Mouse (Mus musculus): ENCODE measurements around the gene Pnp. TPM values are rescaled to one million over a fixed set of nuclear protein-coding genes. Genes with fewer than 3 reads are reported as not detected.
"Not testable (repeated sequence)": the region's sequence is repeated elsewhere in the genome, so short reads cannot be mapped to it uniquely, and the experiment has no call there.

Gene Pnp
- total and polyA plus RNA-seq, 3 experiments = 14.4 to 18.1 (median 17.2) TPM

DNA sequence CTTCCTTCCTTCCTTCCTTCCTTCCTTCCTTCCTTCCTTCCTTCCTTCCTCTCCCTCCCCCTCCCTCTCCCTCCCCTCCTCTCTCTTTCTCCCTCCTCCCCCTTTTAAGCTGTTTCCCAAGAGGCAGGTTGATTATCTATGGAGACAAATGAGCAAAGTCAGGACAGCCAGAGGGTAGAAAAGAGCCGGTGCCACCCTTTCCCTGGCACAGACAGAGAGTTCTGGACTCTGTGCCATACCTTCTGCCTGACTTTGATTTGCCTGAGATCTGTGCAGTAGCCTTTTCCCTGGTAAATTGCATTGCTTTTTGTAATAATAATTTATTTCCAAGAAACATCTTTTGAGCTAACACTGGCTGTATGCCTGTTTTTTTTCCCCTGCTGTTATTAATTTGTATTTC lies 38.2 kb downstream of the Pnp start:
- Histone ChIP-seq H3K27me3 (ENCODE audit: control insufficient read depth, insufficient read depth, low read length) (no peaks in the 10 kb centered on the region), H3K79me2 (replicated peaks; ENCODE audit: control insufficient read depth, insufficient read depth, low read length) (no peaks in the 10 kb centered on the region), H3K9ac (ENCODE audit: low read depth, low read length) (no peak overlapping the region), H3K36me3 (ENCODE audit: control insufficient read depth, insufficient read depth, low read length) (no peaks in the 10 kb centered on the region), H3K4me3 (no peak overlapping the region), H3K27ac (peak overlapping the region; percentile 66), H3K4me1 (ENCODE audit: control insufficient read depth, insufficient read depth, low read length) (peaks cover 5% of the 10 kb centered on the region)
- TF ChIP-seq CTCF (IDR thresholded peaks at IDR 0.05) = no peak
- no peak for TF ChIP-seq POLR2A (IDR thresholded peaks at IDR 0.05; ENCODE audit: insufficient read depth, low read depth, low read length)
- no peak for TF ChIP-seq EP300 (IDR thresholded peaks at IDR 0.05; ENCODE audit: insufficient read depth, low read depth, low read length)
- intact Hi-C loops (cut with DNase I) = loop anchor here (2.0 kb wide), 1 partner anchor 40 kb away; no protein-coding TSS in a partner anchor
- 17% methylated on average over 1 of the region's 1 CpGs for WGBS
- no peak for DNase-seq

DNA sequence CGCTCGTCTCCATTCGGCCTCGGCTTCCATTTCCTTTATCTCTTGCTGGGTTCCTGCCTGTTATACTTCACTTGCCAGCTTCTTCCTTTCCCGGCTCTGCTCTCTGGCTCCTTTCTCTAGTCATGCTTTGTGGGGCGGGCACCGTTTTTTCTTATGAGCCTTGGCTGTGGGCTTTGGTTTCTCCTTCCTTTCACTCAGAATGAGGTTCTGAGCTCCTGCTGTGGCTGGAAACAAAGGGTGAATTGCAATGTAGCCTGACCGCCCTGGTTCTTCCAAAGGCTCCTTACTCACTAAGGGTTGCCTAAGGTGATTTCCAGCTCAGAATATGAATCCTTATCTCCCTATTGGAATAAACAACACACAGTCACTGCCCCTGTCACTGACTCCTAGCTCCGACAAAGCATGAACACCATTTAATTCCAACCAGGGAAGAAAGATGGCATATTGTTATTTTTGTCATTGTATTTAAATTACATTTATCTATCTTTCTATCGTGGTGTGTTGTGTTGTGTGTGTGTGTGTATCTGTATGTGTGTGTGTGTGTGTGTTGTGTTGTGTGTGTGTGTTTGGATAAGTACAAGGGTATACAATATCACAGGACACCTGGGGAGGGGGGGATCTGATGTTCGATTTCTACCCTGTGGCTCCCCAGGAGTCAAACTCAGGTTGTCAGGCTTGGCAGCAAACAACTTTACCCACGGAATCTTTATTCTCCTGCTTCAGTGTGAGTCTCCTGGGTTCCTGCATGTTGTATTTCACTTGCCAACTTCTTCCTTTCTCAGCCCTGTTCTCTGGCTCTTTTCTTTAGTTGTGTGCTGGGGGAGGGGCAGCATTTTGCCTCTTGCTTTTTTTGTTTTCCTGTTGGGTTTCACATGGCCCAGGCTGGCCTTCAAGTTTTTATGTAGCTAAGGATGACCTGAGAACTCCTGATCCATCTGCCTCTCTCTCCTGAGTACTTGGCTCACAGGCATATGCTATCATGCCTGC lies 39.0 kb downstream of the Pnp start:
- H3K36me3 ChIP-seq (ENCODE audit: control insufficient read depth, insufficient read depth, low read length) = no peaks in the 10 kb centered on the region
- no peaks in the 10 kb centered on the region for H3K79me2 ChIP-seq (replicated peaks; ENCODE audit: control insufficient read depth, insufficient read depth, low read length)
- 22% methylated on average over 12 of the region's 12 CpGs for WGBS
- peak; percentile 46 to 51 for DNase-seq
- H3K27ac ChIP-seq = peak overlapping the region; percentile 66
- no peaks in the 10 kb centered on the region for H3K27me3 ChIP-seq (ENCODE audit: control insufficient read depth, insufficient read depth, low read length)
- TF ChIP-seq POLR2A (IDR thresholded peaks at IDR 0.05; ENCODE audit: insufficient read depth, low read depth, low read length) = no peak
- TF ChIP-seq CTCF (IDR thresholded peaks at IDR 0.05) = no peak
- intact Hi-C loops (cut with DNase I) = loop anchor here (2.0 kb wide), 1 partner anchor 39 kb away; no protein-coding TSS in a partner anchor
- no peak overlapping the region for H3K4me3 ChIP-seq
- peak overlapping the region; percentile 12; the same call in 1 of the 2 replicates for H3K9ac ChIP-seq (ENCODE audit: low read depth, low read length)
- peaks cover 5% of the 10 kb centered on the region for H3K4me1 ChIP-seq (ENCODE audit: control insufficient read depth, insufficient read depth, low read length)

DNA sequence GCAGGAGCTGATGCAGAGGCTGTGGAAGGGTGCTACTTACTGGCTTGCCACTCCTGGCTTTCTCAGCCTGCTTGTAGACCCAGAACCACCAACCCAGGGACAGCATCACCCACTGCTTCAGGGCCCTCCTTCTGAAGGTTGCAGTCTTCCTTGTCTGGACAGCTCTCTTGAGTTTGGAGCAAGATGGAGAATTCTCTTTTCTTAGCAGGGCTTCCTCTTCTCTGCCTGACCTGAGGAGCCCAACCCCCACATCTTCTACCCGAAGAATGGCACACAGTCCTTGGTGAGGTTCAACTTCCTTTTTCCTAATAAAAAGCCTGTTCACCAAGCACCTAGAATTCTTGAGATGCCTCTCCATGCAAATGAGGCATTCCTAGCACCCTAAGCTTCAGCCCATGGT lies 39.9 kb downstream of the Pnp start:
- WGBS = 57% methylated on average over 1 of the region's 1 CpGs
- H3K79me2 ChIP-seq (replicated peaks; ENCODE audit: control insufficient read depth, insufficient read depth, low read length) = no peaks in the 10 kb centered on the region
- no peaks in the 10 kb centered on the region for H3K27me3 ChIP-seq (ENCODE audit: control insufficient read depth, insufficient read depth, low read length)
- peaks cover 5% of the 10 kb centered on the region for H3K4me1 ChIP-seq (ENCODE audit: control insufficient read depth, insufficient read depth, low read length)
- H3K27ac ChIP-seq = no peak overlapping the region
- intact Hi-C loops (cut with DNase I) = no loop called here
- H3K4me3 ChIP-seq = no peak overlapping the region
- no peak for DNase-seq
- H3K9ac ChIP-seq (ENCODE audit: low read depth, low read length) = no peak overlapping the region
- TF ChIP-seq EP300 (IDR thresholded peaks at IDR 0.05; ENCODE audit: insufficient read depth, low read depth, low read length) (no peak), CTCF (IDR thresholded peaks at IDR 0.05) (no peak)
- H3K36me3 ChIP-seq (ENCODE audit: control insufficient read depth, insufficient read depth, low read length) = no peaks in the 10 kb centered on the region

DNA sequence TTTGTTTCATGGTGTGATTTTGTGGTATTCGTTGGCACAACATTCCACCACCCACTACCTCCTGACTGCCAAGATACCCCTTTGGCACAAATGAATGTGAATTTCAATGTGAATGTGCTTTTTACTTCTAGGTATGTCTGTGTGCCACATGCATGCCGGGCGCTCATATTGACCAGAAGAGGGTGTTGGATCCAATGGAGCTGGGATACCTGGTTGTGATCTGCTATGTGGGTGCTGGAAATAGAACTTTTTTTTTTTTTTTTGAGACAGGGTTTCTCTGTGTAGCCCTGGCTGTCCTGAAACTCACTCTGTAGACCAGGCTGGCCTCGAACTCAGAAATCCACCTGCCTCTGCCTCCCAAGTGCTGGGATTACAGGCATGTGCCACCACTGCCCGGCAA lies 42.2 kb downstream of the Pnp start:
- intact Hi-C loops (cut with DNase I) = not testable (repeated sequence)
- WGBS = 96% methylated on average over 5 of the region's 5 CpGs

DNA sequence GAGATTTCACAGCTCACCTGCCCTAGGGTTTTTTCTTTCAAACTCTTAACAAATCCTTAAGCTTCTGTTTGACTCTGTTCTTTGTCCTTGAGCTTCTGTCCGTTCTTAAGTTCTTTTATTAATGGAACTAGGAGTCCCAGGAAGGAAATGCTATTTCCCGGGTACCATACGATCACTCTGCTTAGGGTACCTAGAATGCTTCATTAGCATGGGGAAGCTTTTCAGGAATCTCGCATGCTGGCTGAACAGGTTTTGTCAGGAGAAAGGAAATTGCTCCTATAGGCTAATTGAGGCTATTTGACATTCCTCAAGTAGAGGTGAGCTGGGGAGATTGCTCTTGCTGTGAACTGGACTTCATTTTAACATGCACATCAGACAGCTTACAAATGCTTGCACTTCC lies 42.8 kb downstream of the Pnp start:
- H3K4me3 ChIP-seq = no peak overlapping the region
- no peak overlapping the region for H3K9ac ChIP-seq (ENCODE audit: low read depth, low read length)
- no peaks in the 10 kb centered on the region for H3K79me2 ChIP-seq (replicated peaks; ENCODE audit: control insufficient read depth, insufficient read depth, low read length)
- 50% methylated on average over 4 of the region's 4 CpGs for WGBS
- intact Hi-C loops (cut with DNase I) = no loop called here
- DNase-seq = no peak
- H3K4me1 ChIP-seq (ENCODE audit: control insufficient read depth, insufficient read depth, low read length) = peaks cover 10% of the 10 kb centered on the region
- no peaks in the 10 kb centered on the region for H3K27me3 ChIP-seq (ENCODE audit: control insufficient read depth, insufficient read depth, low read length)
- TF ChIP-seq POLR2A (IDR thresholded peaks at IDR 0.05; ENCODE audit: insufficient read depth, low read depth, low read length) (no peak), EP300 (IDR thresholded peaks at IDR 0.05; ENCODE audit: insufficient read depth, low read depth, low read length) (no peak), CTCF (IDR thresholded peaks at IDR 0.05) (no peak)
- no peaks in the 10 kb centered on the region for H3K36me3 ChIP-seq (ENCODE audit: control insufficient read depth, insufficient read depth, low read length)
- no peak overlapping the region for H3K27ac ChIP-seq

More for the DNA sequence above, 42.2 kb downstream of the Pnp start:
- H3K4me1 ChIP-seq (ENCODE audit: control insufficient read depth, insufficient read depth, low read length) = peaks cover 10% of the 10 kb centered on the region
- H3K79me2 ChIP-seq (replicated peaks; ENCODE audit: control insufficient read depth, insufficient read depth, low read length); H3K9ac ChIP-seq (ENCODE audit: low read depth, low read length); H3K4me3 ChIP-seq; H3K27ac ChIP-seq; H3K27me3 ChIP-seq (ENCODE audit: control insufficient read depth, insufficient read depth, low read length); H3K36me3 ChIP-seq (ENCODE audit: control insufficient read depth, insufficient read depth, low read length); DNase-seq: not testable (repeated sequence)

DNA sequence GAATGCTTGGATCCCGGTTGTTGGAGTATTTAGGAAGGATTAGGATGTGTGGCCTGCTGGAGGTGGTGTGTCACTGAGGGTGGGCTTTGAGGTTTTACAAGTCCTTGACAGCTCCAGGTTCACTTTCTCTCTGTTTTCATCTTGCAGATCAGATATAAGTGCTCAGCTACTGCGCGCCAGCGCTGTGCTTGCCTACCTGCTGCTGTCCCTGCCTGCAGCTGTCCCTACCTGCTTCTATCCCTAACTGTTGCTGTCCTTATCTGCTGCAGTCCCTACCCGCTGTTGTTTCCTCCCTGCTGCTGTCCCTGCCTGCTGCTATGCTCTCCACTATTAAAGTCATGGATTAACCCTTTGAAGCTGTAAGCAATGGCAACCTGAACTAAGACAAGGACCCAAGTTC lies 44.1 kb downstream of the Pnp start:
- intact Hi-C loops (cut with DNase I) = no loop called here
- TF ChIP-seq CTCF (IDR thresholded peaks at IDR 0.05) = no peak
- 76% methylated on average over 5 of the region's 5 CpGs for WGBS

More for the DNA sequence above, 44.1 kb downstream of the Pnp start:
- Histone ChIP-seq H3K36me3 (ENCODE audit: control insufficient read depth, insufficient read depth, low read length) (no peaks in the 10 kb centered on the region), H3K79me2 (replicated peaks; ENCODE audit: control insufficient read depth, insufficient read depth, low read length) (no peaks in the 10 kb centered on the region), H3K4me3 (no peak overlapping the region), H3K9ac (ENCODE audit: low read depth, low read length) (no peak overlapping the region), H3K4me1 (ENCODE audit: control insufficient read depth, insufficient read depth, low read length) (peaks cover 9% of the 10 kb centered on the region), H3K27ac (no peak overlapping the region), H3K27me3 (ENCODE audit: control insufficient read depth, insufficient read depth, low read length) (no peaks in the 10 kb centered on the region)
- no peak for DNase-seq

Measured in heart, adult 2 months (tissue).